Mouse (Mus musculus): ENCODE measurements at regions not wholly inside any gene's neighbourhood (a gene's known extent, or its start where the extent isn't known, plus 50 kb on each side); places are given as distances from the start of the nearest gene placed in this dataset.
"Not testable (repeated sequence)": the region's sequence is repeated elsewhere in the genome, so short reads cannot be mapped to it uniquely, and the experiment has no call there.

- no peaks in the 10 kb centered on the region for H3K4me1 ChIP-seq (replicated peaks; ENCODE audit: control insufficient read depth, insufficient read depth, low read length)
- no peaks in the 10 kb centered on the region for H3K36me3 ChIP-seq (ENCODE audit: control insufficient read depth, insufficient read depth, low read length)
- H3K9ac ChIP-seq (ENCODE audit: low read length): no peak overlapping the region
- no peak overlapping the region for H3K27ac ChIP-seq (ENCODE audit: low read depth)
- 47% methylated on average over 6 of the region's 6 CpGs for WGBS
- H3K9me3 ChIP-seq (ENCODE audit: control insufficient read depth, low read length): no peaks in the 10 kb centered on the region
- no peak for ATAC-seq (replicated peaks; ENCODE audit: low FRiP score, low TSS enrichment, low read depth)
- H3K4me2 ChIP-seq (ENCODE audit: low read length): no peak overlapping the region
- no peak overlapping the region for H3K4me3 ChIP-seq (ENCODE audit: low read depth, low read length)
- no peaks in the 10 kb centered on the region for H3K27me3 ChIP-seq (replicated peaks; ENCODE audit: control insufficient read depth, insufficient read depth, low read length)
- DNase-seq (ENCODE audit: low spot score): peak; percentile 43
These were observed 91.2 kb downstream of the 1700129C05Rik start for GRCm38 (mm10) chr14:59051478-59051879.

- no peaks in the 10 kb centered on the region for H3K9me3 ChIP-seq (ENCODE audit: control insufficient read depth, low read length)
- H3K27me3 ChIP-seq (replicated peaks; ENCODE audit: control insufficient read depth, insufficient read depth, low read length): no peaks in the 10 kb centered on the region
- H3K36me3 ChIP-seq (ENCODE audit: control insufficient read depth, insufficient read depth, low read length): no peaks in the 10 kb centered on the region
- H3K27ac ChIP-seq (ENCODE audit: low read depth): no peak overlapping the region
- WGBS: 80% methylated on average over 7 of the region's 7 CpGs
- no peak overlapping the region for H3K9ac ChIP-seq (ENCODE audit: low read length)
- DNase-seq (ENCODE audit: low spot score): no peak
- ATAC-seq (replicated peaks; ENCODE audit: low FRiP score, low TSS enrichment, low read depth): no peak
- no peak overlapping the region for H3K4me3 ChIP-seq (ENCODE audit: low read depth, low read length)
- no peak overlapping the region for H3K4me2 ChIP-seq (ENCODE audit: low read length)
- H3K4me1 ChIP-seq (replicated peaks; ENCODE audit: control insufficient read depth, insufficient read depth, low read length): no peaks in the 10 kb centered on the region
These were observed 97.0 kb downstream of the 1700129C05Rik start for GRCm38 (mm10) chr14:59045687-59046086.

GRCm38 (mm10) chr14:59045235-59045634 is 97.5 kb downstream of the 1700129C05Rik start:
- no peak for ATAC-seq (replicated peaks; ENCODE audit: low FRiP score, low TSS enrichment, low read depth)

GRCm38 (mm10) chr14:59042152-59042551 is 100.5 kb downstream of the 1700129C05Rik start:
- H3K9ac ChIP-seq (ENCODE audit: low read length): no peak overlapping the region
- no peaks in the 10 kb centered on the region for H3K4me1 ChIP-seq (replicated peaks; ENCODE audit: control insufficient read depth, insufficient read depth, low read length)
- H3K9me3 ChIP-seq (ENCODE audit: control insufficient read depth, low read length): no peaks in the 10 kb centered on the region
- no peaks in the 10 kb centered on the region for H3K27me3 ChIP-seq (replicated peaks; ENCODE audit: control insufficient read depth, insufficient read depth, low read length)
- no peak overlapping the region for H3K4me2 ChIP-seq (ENCODE audit: low read length)
- DNase-seq (ENCODE audit: low spot score) (no peak), ATAC-seq (replicated peaks; ENCODE audit: low FRiP score, low TSS enrichment, low read depth) (no peak)
- H3K4me3 ChIP-seq (ENCODE audit: low read depth, low read length): no peak overlapping the region
- no peak overlapping the region for H3K27ac ChIP-seq (ENCODE audit: low read depth)
- H3K36me3 ChIP-seq (ENCODE audit: control insufficient read depth, insufficient read depth, low read length): no peaks in the 10 kb centered on the region
- 95% methylated on average over 2 of the region's 2 CpGs for WGBS

More at GRCm38 (mm10) chr14:59045235-59045634, 97.5 kb downstream of the 1700129C05Rik start:
- Histone ChIP-seq H3K4me1 (replicated peaks; ENCODE audit: control insufficient read depth, insufficient read depth, low read length) (no peaks in the 10 kb centered on the region), H3K27ac (ENCODE audit: low read depth) (no peak overlapping the region), H3K9ac (ENCODE audit: low read length) (no peak overlapping the region), H3K27me3 (replicated peaks; ENCODE audit: control insufficient read depth, insufficient read depth, low read length) (no peaks in the 10 kb centered on the region), H3K4me2 (ENCODE audit: low read length) (no peak overlapping the region), H3K36me3 (ENCODE audit: control insufficient read depth, insufficient read depth, low read length) (no peaks in the 10 kb centered on the region), H3K9me3 (ENCODE audit: control insufficient read depth, low read length) (no peaks in the 10 kb centered on the region), H3K4me3 (ENCODE audit: low read depth, low read length) (no peak overlapping the region)
- no peak for DNase-seq (ENCODE audit: low spot score)
- WGBS: 76% methylated on average over 7 of the region's 7 CpGs

GRCm38 (mm10) chr14:59025757-59026156 is 116.9 kb downstream of the 1700129C05Rik start:
- H3K9me3 ChIP-seq (ENCODE audit: control insufficient read depth, low read length); H3K27me3 ChIP-seq (replicated peaks; ENCODE audit: control insufficient read depth, insufficient read depth, low read length); DNase-seq (ENCODE audit: low spot score); H3K4me2 ChIP-seq (ENCODE audit: low read length); H3K4me1 ChIP-seq (replicated peaks; ENCODE audit: control insufficient read depth, insufficient read depth, low read length); H3K36me3 ChIP-seq (ENCODE audit: control insufficient read depth, insufficient read depth, low read length); H3K4me3 ChIP-seq (ENCODE audit: low read depth, low read length); ATAC-seq (replicated peaks; ENCODE audit: low FRiP score, low TSS enrichment, low read depth); H3K9ac ChIP-seq (ENCODE audit: low read length); H3K27ac ChIP-seq (ENCODE audit: low read depth): not testable (repeated sequence)
- WGBS: 42% methylated on average over 9 of the region's 9 CpGs

- no peak overlapping the region for H3K4me2 ChIP-seq (ENCODE audit: low read length)
- no peak for DNase-seq (ENCODE audit: low spot score)
- H3K4me1 ChIP-seq (replicated peaks; ENCODE audit: control insufficient read depth, insufficient read depth, low read length): no peaks in the 10 kb centered on the region
- ATAC-seq (replicated peaks; ENCODE audit: low FRiP score, low TSS enrichment, low read depth): no peak
- 93% methylated on average over 3 of the region's 3 CpGs for WGBS
- no peak overlapping the region for H3K9ac ChIP-seq (ENCODE audit: low read length)
- H3K4me3 ChIP-seq (ENCODE audit: low read depth, low read length): no peak overlapping the region
- H3K27me3 ChIP-seq (replicated peaks; ENCODE audit: control insufficient read depth, insufficient read depth, low read length): no peaks in the 10 kb centered on the region
- no peaks in the 10 kb centered on the region for H3K9me3 ChIP-seq (ENCODE audit: control insufficient read depth, low read length)
- H3K27ac ChIP-seq (ENCODE audit: low read depth): no peak overlapping the region
- no peaks in the 10 kb centered on the region for H3K36me3 ChIP-seq (ENCODE audit: control insufficient read depth, insufficient read depth, low read length)
These were observed 133.2 kb downstream of the 1700129C05Rik start for GRCm38 (mm10) chr14:59009534-59009933.

GRCm38 (mm10) chr14:58999106-58999778 is 143.5 kb downstream of the 1700129C05Rik start:
- no peak for DNase-seq (ENCODE audit: low spot score)

GRCm38 (mm10) chr14:58994994-58995393 is 147.7 kb downstream of the 1700129C05Rik start:
- no peak overlapping the region for H3K4me3 ChIP-seq (ENCODE audit: low read depth, low read length)
- no peaks in the 10 kb centered on the region for H3K4me1 ChIP-seq (replicated peaks; ENCODE audit: control insufficient read depth, insufficient read depth, low read length)
- no peak for ATAC-seq (replicated peaks; ENCODE audit: low FRiP score, low TSS enrichment, low read depth)
- WGBS: 49% methylated on average over 6 of the region's 6 CpGs
- no peaks in the 10 kb centered on the region for H3K27me3 ChIP-seq (replicated peaks; ENCODE audit: control insufficient read depth, insufficient read depth, low read length)
- H3K36me3 ChIP-seq (ENCODE audit: control insufficient read depth, insufficient read depth, low read length): no peaks in the 10 kb centered on the region
- no peak for DNase-seq (ENCODE audit: low spot score)
- no peak overlapping the region for H3K27ac ChIP-seq (ENCODE audit: low read depth)
- H3K4me2 ChIP-seq (ENCODE audit: low read length): no peak overlapping the region
- H3K9ac ChIP-seq (ENCODE audit: low read length): no peak overlapping the region
- no peaks in the 10 kb centered on the region for H3K9me3 ChIP-seq (ENCODE audit: control insufficient read depth, low read length)

More at GRCm38 (mm10) chr14:58999106-58999778, 143.5 kb downstream of the 1700129C05Rik start:
- Histone ChIP-seq H3K4me3 (ENCODE audit: low read depth, low read length) (no peak overlapping the region), H3K27me3 (replicated peaks; ENCODE audit: control insufficient read depth, insufficient read depth, low read length) (no peaks in the 10 kb centered on the region), H3K9me3 (ENCODE audit: control insufficient read depth, low read length) (no peaks in the 10 kb centered on the region), H3K27ac (ENCODE audit: low read depth) (no peak overlapping the region), H3K36me3 (ENCODE audit: control insufficient read depth, insufficient read depth, low read length) (no peaks in the 10 kb centered on the region), H3K9ac (ENCODE audit: low read length) (no peak overlapping the region), H3K4me1 (replicated peaks; ENCODE audit: control insufficient read depth, insufficient read depth, low read length) (no peaks in the 10 kb centered on the region), H3K4me2 (ENCODE audit: low read length) (no peak overlapping the region)
- ATAC-seq (replicated peaks; ENCODE audit: low FRiP score, low TSS enrichment, low read depth): no peak
- WGBS: 40% methylated on average over 5 of the region's 5 CpGs

- 81% methylated on average over 5 of the region's 5 CpGs for WGBS
These were observed 153.0 kb downstream of the 1700129C05Rik start for GRCm38 (mm10) chr14:58989644-58990217.

More at GRCm38 (mm10) chr14:58989644-58990217, 153.0 kb downstream of the 1700129C05Rik start:
- Histone ChIP-seq H3K4me1 (replicated peaks; ENCODE audit: control insufficient read depth, insufficient read depth, low read length) (peaks cover 9% of the 10 kb centered on the region; the same call in 1 of the 2 replicates), H3K27me3 (replicated peaks; ENCODE audit: control insufficient read depth, insufficient read depth, low read length) (no peaks in the 10 kb centered on the region), H3K36me3 (ENCODE audit: control insufficient read depth, insufficient read depth, low read length) (no peaks in the 10 kb centered on the region), H3K4me3 (ENCODE audit: low read depth, low read length) (no peak overlapping the region), H3K4me2 (ENCODE audit: low read length) (no peak overlapping the region), H3K9me3 (ENCODE audit: control insufficient read depth, low read length) (no peaks in the 10 kb centered on the region), H3K27ac (ENCODE audit: low read depth) (no peak overlapping the region), H3K9ac (ENCODE audit: low read length) (no peak overlapping the region)
- no peak for ATAC-seq (replicated peaks; ENCODE audit: low FRiP score, low TSS enrichment, low read depth)
- DNase-seq (ENCODE audit: low spot score): no peak

Data from intestine, embryonic 14.5 days (tissue).